Mouse (Mus musculus): ENCODE results near the gene Faap100. TPM values are rescaled to one million over a fixed set of nuclear protein-coding genes. Genes with fewer than 3 reads are reported as not detected.

The Faap100 gene
- total and polyA plus RNA-seq, 2 experiments from 2014 or later, result 109 to 180 TPM

GRCm38 (mm10) chr11:120360755-120361154, 17.8 kb downstream of the Faap100 start:
- Histone ChIP-seq H3K9ac (replicated peaks; ENCODE audit: low read length, poor library complexity, severe bottlenecking) (no peak overlapping the region), H3K27me3 (ENCODE audit: insufficient read depth, low read length) (no peaks in the 10 kb centered on the region), H3K9me3 (ENCODE audit: low read length) (no peaks in the 10 kb centered on the region), H3K4me2 (ENCODE audit: low read depth, low read length, poor library complexity, severe bottlenecking) (no peak overlapping the region), H3K27ac (ENCODE audit: low read depth, low read length) (no peak overlapping the region), H3K4me3 (ENCODE audit: low read depth, low read length) (no peak overlapping the region), H3K4me1 (ENCODE audit: insufficient read depth, low read length) (peaks cover 16% of the 10 kb centered on the region), H3K36me3 (ENCODE audit: insufficient read depth, low read length) (no peaks in the 10 kb centered on the region)
- TF ChIP-seq CTCF (IDR thresholded peaks at IDR 0.05), result no peak
- no peak for ATAC-seq (ENCODE audit: low FRiP score)
- 67% methylated on average over 5 of the region's 5 CpGs for WGBS
- DNase-seq (ENCODE audit: low spot score), result no peak

DNA sequence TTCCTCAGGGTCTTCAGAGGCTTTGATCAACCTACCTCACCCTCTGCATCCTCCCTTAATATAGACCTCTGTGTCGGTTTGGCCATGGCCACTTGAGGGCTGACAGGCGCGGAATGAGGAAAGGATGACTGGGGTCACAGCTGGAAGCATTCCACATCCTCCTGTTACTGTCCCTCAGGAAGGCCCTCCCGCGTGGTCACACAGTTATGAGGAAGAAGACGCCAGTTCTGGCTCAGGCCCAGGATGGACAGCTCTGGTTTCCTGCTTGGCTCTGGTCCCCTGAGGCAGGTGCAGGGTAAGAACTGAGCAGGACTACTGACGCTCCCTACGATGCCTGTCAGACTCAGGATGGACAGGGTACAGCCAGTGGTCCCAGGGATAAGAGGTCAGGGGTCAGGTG, 18.5 kb downstream of the Faap100 start:
- no peak for TF ChIP-seq CTCF (IDR thresholded peaks at IDR 0.05)
- H3K27me3 ChIP-seq (ENCODE audit: insufficient read depth, low read length), result no peaks in the 10 kb centered on the region
- H3K4me1 ChIP-seq (ENCODE audit: insufficient read depth, low read length), result peaks cover 16% of the 10 kb centered on the region
- ATAC-seq (ENCODE audit: low FRiP score) (no peak), DNase-seq (ENCODE audit: low spot score) (no peak)
- H3K27ac ChIP-seq (ENCODE audit: low read depth, low read length), result no peak overlapping the region
- no peak overlapping the region for H3K4me2 ChIP-seq (ENCODE audit: low read depth, low read length, poor library complexity, severe bottlenecking)
- no peaks in the 10 kb centered on the region for H3K9me3 ChIP-seq (ENCODE audit: low read length)
- no peak overlapping the region for H3K4me3 ChIP-seq (ENCODE audit: low read depth, low read length)
- WGBS, result 46% methylated on average over 8 of the region's 8 CpGs
- H3K9ac ChIP-seq (replicated peaks; ENCODE audit: low read length, poor library complexity, severe bottlenecking), result no peak overlapping the region
- no peaks in the 10 kb centered on the region for H3K36me3 ChIP-seq (ENCODE audit: insufficient read depth, low read length)

DNA sequence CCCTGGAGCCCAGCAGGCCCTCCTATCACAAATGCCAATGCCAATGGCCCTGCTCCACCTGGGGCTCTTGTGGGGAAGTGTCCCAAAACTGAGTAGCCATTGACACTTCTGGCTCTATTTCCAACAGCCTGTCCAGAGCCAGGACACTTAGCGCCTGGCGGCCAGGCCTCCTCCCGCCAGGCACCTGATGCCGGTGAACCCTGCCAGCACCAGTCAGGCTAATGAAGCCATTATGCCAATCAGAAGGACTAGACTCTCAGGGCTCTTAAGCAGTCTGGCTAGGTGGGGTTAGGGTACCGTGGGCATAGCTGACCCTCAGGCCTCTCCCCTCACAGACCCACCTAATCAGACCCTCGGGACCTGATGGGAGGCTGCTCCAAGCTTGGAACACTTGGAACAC, 19.2 kb downstream of the Faap100 start:
- Histone ChIP-seq H3K4me3 (ENCODE audit: low read depth, low read length) (no peak overlapping the region), H3K36me3 (ENCODE audit: insufficient read depth, low read length) (no peaks in the 10 kb centered on the region), H3K4me1 (ENCODE audit: insufficient read depth, low read length) (peaks cover 16% of the 10 kb centered on the region), H3K9ac (replicated peaks; ENCODE audit: low read length, poor library complexity, severe bottlenecking) (no peak overlapping the region), H3K27ac (ENCODE audit: low read depth, low read length) (no peak overlapping the region; the same call in 1 of the 2 replicates), H3K9me3 (ENCODE audit: low read length) (no peaks in the 10 kb centered on the region), H3K4me2 (ENCODE audit: low read depth, low read length, poor library complexity, severe bottlenecking) (no peak overlapping the region), H3K27me3 (ENCODE audit: insufficient read depth, low read length) (no peaks in the 10 kb centered on the region)
- DNase-seq (ENCODE audit: low spot score) (no peak), ATAC-seq (ENCODE audit: low FRiP score) (no peak)
- no peak for TF ChIP-seq CTCF (IDR thresholded peaks at IDR 0.05)
- WGBS, result 63% methylated on average over 6 of the region's 6 CpGs

DNA sequence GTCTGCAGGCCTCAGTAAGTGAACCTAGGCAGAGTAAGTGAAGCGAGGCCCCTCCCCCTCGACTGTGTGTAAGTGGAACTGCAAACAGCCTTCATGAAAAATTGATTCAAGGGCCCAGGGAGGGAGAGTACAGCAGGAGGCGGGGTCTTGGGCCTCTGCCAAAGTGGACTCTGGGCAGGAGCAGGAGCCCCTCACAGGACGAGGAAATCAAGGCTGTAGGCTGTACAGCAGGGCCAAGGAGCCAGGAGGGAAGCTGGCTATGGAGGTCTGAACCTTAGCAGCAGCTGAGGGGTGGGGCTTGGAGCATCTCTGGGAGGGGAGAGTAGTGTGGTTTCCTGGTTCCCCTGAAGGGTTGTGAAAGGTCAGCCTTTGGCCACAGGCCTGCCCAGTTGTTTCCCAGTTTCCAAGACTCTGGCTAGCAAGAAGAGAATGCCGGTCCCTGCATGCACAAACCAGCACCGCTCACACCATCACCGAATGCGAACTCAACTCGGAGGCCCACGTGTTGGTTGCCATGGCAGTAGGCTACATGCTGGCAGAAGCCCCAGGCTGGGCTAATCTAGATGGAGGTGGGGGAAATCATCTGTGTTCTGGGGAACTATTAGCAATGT, 20.7 kb downstream of the Faap100 start:
- Histone ChIP-seq H3K9me3 (ENCODE audit: low read length) (no peaks in the 10 kb centered on the region), H3K4me3 (ENCODE audit: low read depth, low read length) (no peak overlapping the region), H3K9ac (replicated peaks; ENCODE audit: low read length, poor library complexity, severe bottlenecking) (peak overlapping the region; percentile 14; the same call in 1 of the 2 replicates), H3K36me3 (ENCODE audit: insufficient read depth, low read length) (no peaks in the 10 kb centered on the region), H3K4me1 (ENCODE audit: insufficient read depth, low read length) (peaks cover 16% of the 10 kb centered on the region), H3K27ac (ENCODE audit: low read depth, low read length) (peak overlapping the region; percentile 74), H3K27me3 (ENCODE audit: insufficient read depth, low read length) (no peaks in the 10 kb centered on the region), H3K4me2 (ENCODE audit: low read depth, low read length, poor library complexity, severe bottlenecking) (peak overlapping the region; percentile 3; the same call in 1 of the 2 replicates)
- no peak for TF ChIP-seq CTCF (IDR thresholded peaks at IDR 0.05)
- WGBS, result 5% methylated on average over 10 of the region's 10 CpGs
- DNase-seq (ENCODE audit: low spot score) (peak; percentile 82), ATAC-seq (ENCODE audit: low FRiP score) (peak; percentile 79; the same call in 1 of the 2 replicates)

DNA sequence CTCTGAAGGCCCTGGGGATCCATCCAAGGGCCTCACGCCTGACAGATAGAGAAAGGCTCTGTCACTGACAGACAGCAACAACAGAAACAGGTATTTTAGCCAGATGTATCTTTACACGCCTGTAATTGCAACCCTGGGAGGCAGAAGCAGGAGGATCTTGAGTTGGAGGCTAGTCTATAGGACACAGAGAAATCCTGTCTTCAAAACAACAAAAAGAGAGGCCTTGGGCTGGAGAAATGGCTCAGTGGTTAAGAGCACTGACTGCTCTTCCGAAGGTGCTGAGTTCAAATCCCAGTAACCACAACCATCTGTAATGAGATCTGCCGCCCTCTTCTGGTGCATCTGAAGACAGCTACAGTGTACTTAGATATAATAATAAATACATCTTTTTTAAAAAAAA, 21.7 kb downstream of the Faap100 start:
- Histone ChIP-seq H3K4me2 (ENCODE audit: low read depth, low read length, poor library complexity, severe bottlenecking) (no peak overlapping the region), H3K27ac (ENCODE audit: low read depth, low read length) (no peak overlapping the region), H3K4me1 (ENCODE audit: insufficient read depth, low read length) (peaks cover 16% of the 10 kb centered on the region), H3K9ac (replicated peaks; ENCODE audit: low read length, poor library complexity, severe bottlenecking) (no peak overlapping the region), H3K4me3 (ENCODE audit: low read depth, low read length) (no peak overlapping the region), H3K36me3 (ENCODE audit: insufficient read depth, low read length) (no peaks in the 10 kb centered on the region), H3K27me3 (ENCODE audit: insufficient read depth, low read length) (no peaks in the 10 kb centered on the region), H3K9me3 (ENCODE audit: low read length) (no peaks in the 10 kb centered on the region)
- peak; percentile 33 for TF ChIP-seq CTCF (IDR thresholded peaks at IDR 0.05)
- no peak for DNase-seq (ENCODE audit: low spot score)
- WGBS, result 94% methylated on average over 4 of the region's 4 CpGs
- no peak for ATAC-seq (ENCODE audit: low FRiP score)

DNA sequence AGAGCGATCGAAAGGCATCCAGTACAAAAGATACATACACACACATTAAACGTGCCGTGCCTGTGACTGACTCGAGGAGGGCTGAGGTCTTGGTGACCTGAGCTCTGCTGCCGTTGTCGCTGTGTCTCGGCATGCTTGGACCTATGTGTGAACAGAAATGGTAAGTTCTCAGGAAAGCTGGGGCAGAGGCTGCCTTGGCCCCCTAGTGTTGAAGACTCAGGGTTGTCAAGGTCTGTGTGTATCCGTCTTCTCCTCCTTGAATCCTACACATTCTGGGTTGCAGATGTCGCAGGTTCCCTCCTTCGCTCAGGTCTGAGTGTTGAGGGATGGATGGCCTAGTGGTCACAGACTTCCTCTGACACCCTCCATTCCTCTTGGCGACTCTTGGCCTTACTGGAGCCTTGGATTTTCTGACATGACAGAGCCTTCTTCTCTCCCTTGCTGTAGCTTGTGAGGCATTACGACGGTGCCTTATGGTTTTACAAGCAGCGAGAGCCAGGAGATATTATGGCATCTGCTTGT, 22.2 kb downstream of the Faap100 start:
- WGBS, result 87% methylated on average over 15 of the region's 15 CpGs
- ATAC-seq (ENCODE audit: low FRiP score) (no peak), DNase-seq (ENCODE audit: low spot score) (no peak)
- Histone ChIP-seq H3K9me3 (ENCODE audit: low read length) (no peaks in the 10 kb centered on the region), H3K4me1 (ENCODE audit: insufficient read depth, low read length) (peaks cover 16% of the 10 kb centered on the region), H3K27ac (ENCODE audit: low read depth, low read length) (no peak overlapping the region), H3K9ac (replicated peaks; ENCODE audit: low read length, poor library complexity, severe bottlenecking) (no peak overlapping the region), H3K4me2 (ENCODE audit: low read depth, low read length, poor library complexity, severe bottlenecking) (no peak overlapping the region), H3K36me3 (ENCODE audit: insufficient read depth, low read length) (no peaks in the 10 kb centered on the region), H3K4me3 (ENCODE audit: low read depth, low read length) (no peak overlapping the region), H3K27me3 (ENCODE audit: insufficient read depth, low read length) (no peaks in the 10 kb centered on the region)
- peak; percentile 41 for TF ChIP-seq CTCF (IDR thresholded peaks at IDR 0.05)
